Mouse (Mus musculus): ENCODE data around the gene Cdc37. TPM values are rescaled to one million over a fixed set of nuclear protein-coding genes. Genes with fewer than 3 reads are reported as not detected.
"Not testable (repeated sequence)": the region's sequence is repeated elsewhere in the genome, so short reads cannot be mapped to it uniquely, and the experiment has no call there.

The Cdc37 gene
- 199 and 227 TPM in 2 replicates for polyA plus RNA-seq (2015; fragmentation: Nextera tagmentation; extraction: Ambion mirVana)

GRCm38 (mm10) chr9:21149654-21150419 lies at the start of gene Cdc37:
Cdc37 (minus strand) TSS chr9:21149982.
- H3K27ac ChIP-seq (ENCODE audit: low read length) = peak within 1 kb of the TSS; percentile 40; the same call in 1 of the 2 replicates
- no peaks in the 10 kb centered on the region for H3K36me3 ChIP-seq (ENCODE audit: control insufficient read depth, insufficient read depth, low read length)
- peak within 1 kb of the TSS; percentile 72 for H3K4me3 ChIP-seq (ENCODE audit: low read depth, low read length)
- peak within 1 kb of the TSS; percentile 89 for H3K4me2 ChIP-seq (ENCODE audit: low read length)
- H3K9ac ChIP-seq (ENCODE audit: low read depth, low read length) = peak within 1 kb of the TSS; percentile 74
- peaks cover 3% of the 10 kb centered on the region; the same call in 1 of the 2 replicates for H3K27me3 ChIP-seq (ENCODE audit: control insufficient read depth, insufficient read depth, low read depth, low read length)
- peak; percentile 97 for ATAC-seq
- H3K4me1 ChIP-seq (ENCODE audit: control insufficient read depth, insufficient read depth, low read length) = peaks cover 29% of the 10 kb centered on the region
- WGBS = 3% methylated on average over 56 of the region's 56 CpGs
- no peaks in the 10 kb centered on the region for H3K9me3 ChIP-seq (replicated peaks; ENCODE audit: control insufficient read depth, low read length, poor library complexity, severe bottlenecking)

DNA sequence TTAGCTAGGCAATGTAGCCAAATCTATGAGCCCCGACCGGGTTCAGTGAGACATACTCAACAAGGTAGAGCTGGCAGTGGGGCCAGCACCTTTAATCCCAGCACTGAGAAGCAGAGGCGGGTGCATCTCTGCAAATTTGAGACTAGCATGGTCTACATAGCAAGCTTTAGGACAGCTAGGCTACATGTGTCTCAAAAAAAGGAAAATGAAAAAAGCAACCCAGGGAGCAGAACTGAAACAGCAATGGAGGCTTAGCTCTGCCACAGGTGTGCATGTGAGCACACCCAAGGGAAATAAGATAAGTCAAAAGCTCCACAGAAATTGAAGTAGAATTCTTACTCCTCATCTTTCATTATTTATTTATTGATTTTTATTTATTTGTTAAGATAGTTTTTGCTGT lies 49.2 kb upstream of the Cdc37 start:
- WGBS = 81% methylated on average over 3 of the region's 3 CpGs
- H3K4me2 ChIP-seq (ENCODE audit: low read length) = peak overlapping the region; percentile 91
- H3K4me1 ChIP-seq (ENCODE audit: control insufficient read depth, insufficient read depth, low read length) = peaks cover 14% of the 10 kb centered on the region
- H3K36me3 ChIP-seq (ENCODE audit: control insufficient read depth, insufficient read depth, low read length) = peaks cover 18% of the 10 kb centered on the region
- no peaks in the 10 kb centered on the region for H3K27me3 ChIP-seq (ENCODE audit: control insufficient read depth, insufficient read depth, low read depth, low read length)
- no peaks in the 10 kb centered on the region for H3K9me3 ChIP-seq (replicated peaks; ENCODE audit: control insufficient read depth, low read length, poor library complexity, severe bottlenecking)
- H3K27ac ChIP-seq (ENCODE audit: low read length) = no peak overlapping the region
- ATAC-seq = no peak
- no peak overlapping the region for H3K9ac ChIP-seq (ENCODE audit: low read depth, low read length)
- no peak overlapping the region for H3K4me3 ChIP-seq (ENCODE audit: low read depth, low read length)

DNA sequence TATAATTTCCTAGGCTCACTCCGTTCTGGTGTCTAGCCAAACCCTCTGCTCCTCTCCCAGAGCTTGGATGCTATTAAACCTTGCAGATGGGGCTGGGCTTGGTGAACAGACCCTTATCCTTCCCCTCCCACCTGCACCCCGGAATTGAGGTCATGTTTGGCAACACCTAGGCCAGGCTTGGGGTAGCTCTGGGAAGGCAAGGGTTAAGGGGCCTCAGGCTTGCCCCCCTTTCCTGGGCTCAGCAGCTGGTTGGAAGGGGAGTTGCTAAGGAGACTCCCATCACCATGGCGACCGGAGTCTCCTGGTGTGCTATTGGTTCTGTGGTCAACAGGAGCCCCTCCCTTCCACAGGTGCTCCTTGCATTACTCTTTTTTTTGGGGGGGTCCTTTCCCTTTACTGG lies 48.2 kb upstream of the Cdc37 start:
- H3K27me3 ChIP-seq (ENCODE audit: control insufficient read depth, insufficient read depth, low read depth, low read length) = no peaks in the 10 kb centered on the region
- peak overlapping the region; percentile 69 for H3K4me3 ChIP-seq (ENCODE audit: low read depth, low read length)
- H3K36me3 ChIP-seq (ENCODE audit: control insufficient read depth, insufficient read depth, low read length) = peaks cover 15% of the 10 kb centered on the region
- peak overlapping the region; percentile 80 for H3K9ac ChIP-seq (ENCODE audit: low read depth, low read length)
- H3K4me2 ChIP-seq (ENCODE audit: low read length) = peak overlapping the region; percentile 91
- no peaks in the 10 kb centered on the region for H3K9me3 ChIP-seq (replicated peaks; ENCODE audit: control insufficient read depth, low read length, poor library complexity, severe bottlenecking)
- H3K27ac ChIP-seq (ENCODE audit: low read length) = peak overlapping the region; percentile 78
- ATAC-seq = peak; percentile 88
- peaks cover 14% of the 10 kb centered on the region for H3K4me1 ChIP-seq (ENCODE audit: control insufficient read depth, insufficient read depth, low read length)
- WGBS = 4% methylated on average over 4 of the region's 4 CpGs

DNA sequence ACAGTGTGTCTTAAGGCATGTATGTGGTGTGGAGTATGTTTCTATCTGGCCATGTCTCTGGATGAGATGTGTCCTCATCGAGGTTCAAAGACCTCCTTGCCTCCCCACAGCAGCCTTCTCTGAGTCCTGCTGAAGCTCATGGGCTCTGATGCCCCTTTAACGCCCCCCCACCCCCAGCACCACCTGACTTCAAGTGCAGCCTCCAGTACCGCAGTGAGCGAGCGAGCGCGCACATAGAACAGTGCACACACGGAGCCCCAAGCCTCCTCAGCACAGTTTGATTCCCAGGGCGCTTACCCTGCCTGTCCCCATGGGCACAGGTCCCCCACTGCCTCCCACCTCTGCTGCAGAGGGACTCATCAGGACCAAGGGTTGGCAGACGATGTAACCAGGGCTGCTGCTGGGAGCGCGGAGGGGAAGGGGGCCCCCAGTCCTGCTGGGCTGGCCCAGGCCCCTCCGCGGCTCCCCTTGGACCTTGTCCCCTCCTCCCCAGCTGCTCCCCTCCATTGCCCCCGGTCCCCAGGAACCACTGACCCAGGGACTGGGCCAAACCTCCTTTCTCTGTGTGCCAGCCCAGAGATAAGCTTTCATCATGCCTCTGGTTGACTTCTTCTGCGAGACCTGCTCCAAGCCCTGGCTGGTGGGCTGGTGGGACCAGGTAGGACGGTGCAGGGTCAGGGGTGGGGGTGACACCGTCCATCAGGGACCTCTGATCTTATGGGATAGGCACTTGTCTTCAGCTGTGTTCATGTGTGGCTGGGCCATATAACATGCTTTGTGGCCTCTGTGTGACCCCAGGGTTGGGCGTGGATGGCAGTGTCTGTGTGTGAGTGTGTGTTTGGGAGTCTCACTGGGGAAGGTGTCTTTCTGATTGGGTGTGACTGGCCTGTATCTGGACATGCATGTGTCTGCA lies 47.0 kb upstream of the Cdc37 start:
- peak overlapping the region; percentile 91 for H3K4me2 ChIP-seq (ENCODE audit: low read length)
- H3K9ac ChIP-seq (ENCODE audit: low read depth, low read length) = peak overlapping the region; percentile 80
- peak; percentile 87 for ATAC-seq
- 20% methylated on average over 19 of the region's 19 CpGs for WGBS
- H3K4me3 ChIP-seq (ENCODE audit: low read depth, low read length) = peak overlapping the region; percentile 69
- H3K27me3 ChIP-seq (ENCODE audit: control insufficient read depth, insufficient read depth, low read depth, low read length) = no peaks in the 10 kb centered on the region
- H3K36me3 ChIP-seq (ENCODE audit: control insufficient read depth, insufficient read depth, low read length) = peaks cover 14% of the 10 kb centered on the region
- H3K27ac ChIP-seq (ENCODE audit: low read length) = peak overlapping the region; percentile 78
- no peaks in the 10 kb centered on the region for H3K9me3 ChIP-seq (replicated peaks; ENCODE audit: control insufficient read depth, low read length, poor library complexity, severe bottlenecking)
- H3K4me1 ChIP-seq (ENCODE audit: control insufficient read depth, insufficient read depth, low read length) = peaks cover 14% of the 10 kb centered on the region

GRCm38 (mm10) chr9:21195736-21196505 lies 46.1 kb upstream of the Cdc37 start:
- not testable (repeated sequence) for H3K27me3 ChIP-seq (ENCODE audit: control insufficient read depth, insufficient read depth, low read depth, low read length); H3K9me3 ChIP-seq (replicated peaks; ENCODE audit: control insufficient read depth, low read length, poor library complexity, severe bottlenecking); H3K27ac ChIP-seq (ENCODE audit: low read length); H3K9ac ChIP-seq (ENCODE audit: low read depth, low read length); H3K36me3 ChIP-seq (ENCODE audit: control insufficient read depth, insufficient read depth, low read length)
- 52% methylated on average over 7 of the region's 7 CpGs for WGBS
- Histone ChIP-seq H3K4me2 (ENCODE audit: low read length) (peak overlapping the region; percentile 91; the same call in 1 of the 2 replicates), H3K4me1 (ENCODE audit: control insufficient read depth, insufficient read depth, low read length) (peaks cover 14% of the 10 kb centered on the region), H3K4me3 (ENCODE audit: low read depth, low read length) (peak overlapping the region; percentile 69)
- ATAC-seq = peak; percentile 19

DNA sequence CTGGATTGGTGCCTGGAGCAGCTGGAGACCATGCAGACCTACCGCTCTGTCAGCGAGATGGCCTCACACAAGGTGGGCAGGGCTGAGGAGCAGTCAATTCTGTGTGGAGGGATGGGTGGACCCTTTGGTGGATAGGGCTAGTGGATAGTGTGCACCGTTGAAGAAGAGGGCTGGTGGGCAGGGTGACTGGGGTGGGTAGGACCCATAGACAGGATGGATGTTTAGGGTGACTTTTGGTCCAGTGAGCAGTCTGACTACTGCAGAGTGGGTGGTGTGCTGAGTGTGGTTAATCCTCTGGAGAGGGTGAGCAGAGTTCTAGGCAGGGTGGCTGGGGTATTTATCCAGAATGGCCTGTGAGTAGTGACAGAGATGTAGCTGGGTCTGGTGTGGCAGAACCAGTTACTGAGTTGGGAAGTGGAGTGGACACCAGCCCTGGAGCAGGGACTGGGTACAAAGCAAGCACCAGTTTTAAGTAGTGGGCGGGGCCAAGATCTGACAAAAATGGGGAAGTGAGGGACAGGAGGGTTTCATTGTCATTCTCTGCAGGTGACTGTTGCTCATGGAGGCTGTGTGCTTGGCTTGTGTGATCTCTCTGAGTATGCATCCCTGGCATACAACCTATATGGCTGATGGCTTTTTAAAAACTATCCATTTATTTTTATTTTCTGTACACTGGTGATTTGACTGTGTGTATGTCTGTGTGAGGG lies 45.2 kb upstream of the Cdc37 start:
- 69% methylated on average over 4 of the region's 4 CpGs for WGBS
- Histone ChIP-seq H3K36me3 (ENCODE audit: control insufficient read depth, insufficient read depth, low read length) (no peaks in the 10 kb centered on the region), H3K4me3 (ENCODE audit: low read depth, low read length) (no peak overlapping the region), H3K27me3 (ENCODE audit: control insufficient read depth, insufficient read depth, low read depth, low read length) (no peaks in the 10 kb centered on the region), H3K4me2 (ENCODE audit: low read length) (no peak overlapping the region), H3K9me3 (replicated peaks; ENCODE audit: control insufficient read depth, low read length, poor library complexity, severe bottlenecking) (no peaks in the 10 kb centered on the region), H3K9ac (ENCODE audit: low read depth, low read length) (no peak overlapping the region), H3K4me1 (ENCODE audit: control insufficient read depth, insufficient read depth, low read length) (peaks cover 14% of the 10 kb centered on the region), H3K27ac (ENCODE audit: low read length) (no peak overlapping the region)
- no peak for ATAC-seq

- 93% methylated on average over 3 of the region's 3 CpGs for WGBS
These were observed 44.0 kb upstream of the Cdc37 start for GRCm38 (mm10) chr9:21193786-21194185.

DNA sequence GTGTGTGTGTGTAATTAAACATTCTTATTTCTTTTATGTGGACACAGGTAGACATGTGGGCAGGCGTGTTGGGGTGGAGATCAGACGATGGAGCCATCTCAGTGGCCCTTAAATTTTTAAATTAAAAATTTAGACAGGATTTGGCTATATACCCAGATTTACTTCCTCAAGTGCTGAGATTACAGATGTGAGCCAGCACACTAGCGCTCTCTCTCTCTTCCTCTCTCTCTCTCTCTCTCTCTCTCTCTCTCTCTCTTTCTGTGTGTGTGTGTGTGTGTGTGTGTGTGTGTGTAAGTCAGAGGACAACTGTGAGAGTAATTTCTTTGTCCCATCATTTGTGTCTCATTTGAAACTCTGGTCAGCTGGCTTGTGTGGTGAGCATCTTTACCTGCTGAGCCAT lies 40.9 kb upstream of the Cdc37 start:
- Histone ChIP-seq H3K4me2 (ENCODE audit: low read length) (no peak overlapping the region), H3K9me3 (replicated peaks; ENCODE audit: control insufficient read depth, low read length, poor library complexity, severe bottlenecking) (no peaks in the 10 kb centered on the region), H3K27ac (ENCODE audit: low read length) (no peak overlapping the region), H3K9ac (ENCODE audit: low read depth, low read length) (no peak overlapping the region), H3K4me1 (ENCODE audit: control insufficient read depth, insufficient read depth, low read length) (peaks cover under 1% of the 10 kb centered on the region; the same call in 1 of the 2 replicates), H3K36me3 (ENCODE audit: control insufficient read depth, insufficient read depth, low read length) (no peaks in the 10 kb centered on the region), H3K27me3 (ENCODE audit: control insufficient read depth, insufficient read depth, low read depth, low read length) (no peaks in the 10 kb centered on the region), H3K4me3 (ENCODE audit: low read depth, low read length) (no peak overlapping the region)
- no peak for ATAC-seq
- WGBS = 60% methylated on average over 3 of the region's 3 CpGs

More at GRCm38 (mm10) chr9:21193786-21194185, 44.0 kb upstream of the Cdc37 start:
- no peak overlapping the region for H3K9ac ChIP-seq (ENCODE audit: low read depth, low read length)
- H3K27ac ChIP-seq (ENCODE audit: low read length) = no peak overlapping the region
- no peak for ATAC-seq
- no peaks in the 10 kb centered on the region for H3K9me3 ChIP-seq (replicated peaks; ENCODE audit: control insufficient read depth, low read length, poor library complexity, severe bottlenecking)
- no peaks in the 10 kb centered on the region for H3K27me3 ChIP-seq (ENCODE audit: control insufficient read depth, insufficient read depth, low read depth, low read length)
- H3K4me3 ChIP-seq (ENCODE audit: low read depth, low read length) = no peak overlapping the region
- H3K4me2 ChIP-seq (ENCODE audit: low read length) = no peak overlapping the region
- no peaks in the 10 kb centered on the region for H3K36me3 ChIP-seq (ENCODE audit: control insufficient read depth, insufficient read depth, low read length)
- peaks cover 13% of the 10 kb centered on the region for H3K4me1 ChIP-seq (ENCODE audit: control insufficient read depth, insufficient read depth, low read length)
